Mouse (Mus musculus): Measurements from ENCODE around the gene Itpr1. TPM values are rescaled to one million over a fixed set of nuclear protein-coding genes. Genes with fewer than 3 reads are reported as not detected.

The Itpr1 gene
- polyA plus RNA-seq, 1 experiment from 2014 or later = 8.3 TPM

DNA sequence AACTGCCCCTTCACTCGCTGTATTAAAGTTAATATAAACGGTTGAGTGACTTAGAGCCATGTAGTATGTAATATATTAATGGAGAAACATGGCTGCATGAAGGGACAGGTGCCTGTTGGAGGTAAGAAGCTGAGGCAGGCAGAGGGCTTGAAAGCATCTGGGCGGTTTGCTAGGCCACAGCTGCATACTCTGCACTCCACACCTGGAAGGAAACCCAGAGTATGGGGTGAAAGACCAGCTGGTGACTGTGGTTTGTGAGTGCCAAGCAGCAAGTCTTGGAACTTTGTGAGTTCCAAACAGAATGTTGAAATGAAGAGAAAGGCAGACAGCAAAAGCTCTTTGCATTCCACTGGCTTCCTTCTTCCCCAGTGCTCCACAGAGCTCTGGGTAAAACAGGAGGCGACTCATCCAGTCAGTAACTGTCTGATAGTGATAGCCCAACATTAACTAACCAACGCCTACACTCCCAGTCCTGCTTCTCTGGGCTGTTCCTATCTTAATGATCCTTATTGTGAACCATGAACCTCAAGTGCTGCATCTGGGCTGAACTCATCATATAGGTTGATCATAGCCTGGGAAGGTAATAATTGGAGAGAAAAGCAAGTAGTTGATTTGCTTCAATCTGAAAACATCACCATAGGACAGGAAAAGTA, 5.9 kb upstream of the Itpr1 start:
- Histone ChIP-seq H3K4me2 (no peak overlapping the region), H3K27ac (ENCODE audit: low read depth, low read length) (0 out of 2 replicates have a peak overlapping the region, but pooled peaks have one; percentile 3)

GRCm38 (mm10) chr6:108211896-108212880, 708 bp upstream of the Itpr1 start:
- Histone ChIP-seq H3K27ac (ENCODE audit: low read depth, low read length) (no peak overlapping the region), H3K4me1 (replicated peaks; ENCODE audit: control insufficient read depth, insufficient read depth, low read length) (no peaks in the 10 kb centered on the region; the same call in none of the 2 replicates), H3K9me3 (ENCODE audit: control insufficient read depth, low read length) (no peaks in the 10 kb centered on the region), H3K4me2 (peak overlapping the region; percentile 74), H3K4me3 (ENCODE audit: low read depth, low read length) (peak overlapping the region; percentile 79), H3K9ac (ENCODE audit: low read depth, low read length) (peak overlapping the region; percentile 69), H3K27me3 (replicated peaks; ENCODE audit: control insufficient read depth, insufficient read depth, low read length) (no peaks in the 10 kb centered on the region), H3K36me3 (ENCODE audit: control insufficient read depth, insufficient read depth, low read length) (no peaks in the 10 kb centered on the region)
- peak; percentile 50 for DNase-seq (ENCODE audit: low spot score)
- WGBS = 9% methylated on average over 36 of the region's 36 CpGs
- ATAC-seq (replicated peaks; ENCODE audit: low FRiP score) = no peak; the same call in 1 of the 2 replicates

More for the DNA sequence above, 5.9 kb upstream of the Itpr1 start:
- WGBS = 65% methylated on average over 5 of the region's 5 CpGs
- ATAC-seq (replicated peaks; ENCODE audit: low FRiP score) (peak; percentile 92), DNase-seq (ENCODE audit: low spot score) (no peak)
- H3K4me3 ChIP-seq (ENCODE audit: low read depth, low read length) = no peak overlapping the region
- no peaks in the 10 kb centered on the region for H3K36me3 ChIP-seq (ENCODE audit: control insufficient read depth, insufficient read depth, low read length)
- no peaks in the 10 kb centered on the region for H3K27me3 ChIP-seq (replicated peaks; ENCODE audit: control insufficient read depth, insufficient read depth, low read length)
- 0 out of 2 replicates have a peak, but pooled peaks cover 3% of the 10 kb centered on the region for H3K4me1 ChIP-seq (replicated peaks; ENCODE audit: control insufficient read depth, insufficient read depth, low read length)
- H3K9ac ChIP-seq (ENCODE audit: low read depth, low read length) = no peak overlapping the region
- no peaks in the 10 kb centered on the region for H3K9me3 ChIP-seq (ENCODE audit: control insufficient read depth, low read length)

DNA sequence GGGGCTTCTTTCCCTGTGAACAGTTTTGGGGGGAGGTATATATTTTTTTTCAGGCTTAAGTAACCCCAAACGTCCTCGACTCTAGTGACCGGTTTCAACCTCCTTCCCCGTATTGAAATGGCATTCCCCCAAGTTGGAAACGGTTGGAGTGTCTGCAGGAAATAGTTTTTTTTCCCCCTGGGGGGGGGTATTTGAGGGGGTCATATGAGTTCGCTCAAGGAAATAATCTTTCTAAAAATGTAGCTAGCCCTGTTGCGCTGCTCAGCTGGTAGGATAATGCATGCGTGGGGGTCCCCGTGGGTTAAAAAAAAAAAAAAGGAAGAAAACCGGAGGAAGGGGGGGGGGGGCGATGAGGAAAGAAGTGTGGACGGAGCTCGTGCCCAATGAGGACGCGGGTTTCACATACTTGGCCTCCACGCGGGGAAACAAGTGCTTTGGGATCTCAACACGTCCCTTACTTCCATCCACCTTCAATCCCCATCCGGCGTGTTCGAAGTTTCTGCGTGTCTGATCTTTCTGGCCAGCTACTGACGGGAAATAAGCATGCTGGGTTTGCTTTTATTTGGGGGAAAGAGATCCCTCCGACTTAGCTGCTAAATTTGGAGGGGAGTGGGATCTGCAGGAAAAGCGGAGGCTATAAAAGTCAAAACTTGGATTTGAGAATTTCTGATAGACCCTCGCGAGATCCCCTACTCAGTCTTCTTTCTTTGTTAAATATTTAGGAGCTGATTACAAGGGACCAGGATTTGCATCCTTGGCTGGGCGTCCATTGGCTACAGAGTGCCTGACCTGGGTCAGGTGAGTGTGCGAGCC, 791 bp downstream of the Itpr1 start:
- Histone ChIP-seq H3K4me2 (peak overlapping the region; percentile 95), H3K4me3 (ENCODE audit: low read depth, low read length) (peak overlapping the region; percentile 79), H3K9me3 (ENCODE audit: control insufficient read depth, low read length) (no peaks in the 10 kb centered on the region), H3K27ac (ENCODE audit: low read depth, low read length) (peak overlapping the region; percentile 19; the same call in 1 of the 2 replicates), H3K36me3 (ENCODE audit: control insufficient read depth, insufficient read depth, low read length) (no peaks in the 10 kb centered on the region), H3K9ac (ENCODE audit: low read depth, low read length) (peak overlapping the region; percentile 78), H3K4me1 (replicated peaks; ENCODE audit: control insufficient read depth, insufficient read depth, low read length) (no peaks in the 10 kb centered on the region; the same call in none of the 2 replicates), H3K27me3 (replicated peaks; ENCODE audit: control insufficient read depth, insufficient read depth, low read length) (no peaks in the 10 kb centered on the region)
- DNase-seq (ENCODE audit: low spot score) (no peak), ATAC-seq (replicated peaks; ENCODE audit: low FRiP score) (no peak)
- under 1% methylated on average over 29 of the region's 29 CpGs for WGBS

DNA sequence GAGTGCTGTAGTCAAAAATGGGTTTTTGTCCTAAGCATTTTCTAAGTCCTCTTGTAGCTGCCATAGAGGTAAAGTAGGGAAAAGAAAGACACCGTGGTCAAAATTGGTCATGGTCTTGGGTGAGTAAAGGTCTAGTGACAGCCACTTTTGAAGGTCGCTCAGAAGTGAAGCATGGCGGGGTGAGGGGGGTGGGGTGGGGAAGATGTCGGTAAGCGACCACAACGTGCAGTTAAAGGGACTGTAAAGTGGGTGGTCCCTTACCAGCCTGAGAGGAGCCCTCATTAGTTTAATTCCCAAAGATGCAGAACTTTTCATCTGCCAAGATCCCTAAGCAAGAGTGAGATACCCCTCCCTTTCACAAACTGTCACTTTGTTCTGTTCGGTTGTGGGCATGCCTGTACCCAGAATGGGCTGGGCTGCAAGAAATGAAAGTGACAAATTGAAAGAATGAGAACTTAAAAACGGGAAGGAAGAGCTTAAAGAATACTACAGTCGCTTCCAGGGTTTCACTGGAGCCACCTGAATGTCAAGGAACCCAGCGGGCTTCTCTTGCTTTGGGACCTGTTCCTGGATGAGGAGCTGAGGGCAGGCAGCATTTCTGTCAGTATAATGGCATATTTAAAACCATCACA, 1.5 kb downstream of the Itpr1 start:
- 10% methylated on average over 10 of the region's 10 CpGs for WGBS
- Histone ChIP-seq H3K9ac (ENCODE audit: low read depth, low read length) (peak overlapping the region; percentile 78), H3K27ac (ENCODE audit: low read depth, low read length) (no peak overlapping the region), H3K36me3 (ENCODE audit: control insufficient read depth, insufficient read depth, low read length) (no peaks in the 10 kb centered on the region), H3K4me3 (ENCODE audit: low read depth, low read length) (peak overlapping the region; percentile 79), H3K4me2 (peak overlapping the region; percentile 95), H3K9me3 (ENCODE audit: control insufficient read depth, low read length) (no peaks in the 10 kb centered on the region), H3K4me1 (replicated peaks; ENCODE audit: control insufficient read depth, insufficient read depth, low read length) (no peaks in the 10 kb centered on the region; the same call in none of the 2 replicates), H3K27me3 (replicated peaks; ENCODE audit: control insufficient read depth, insufficient read depth, low read length) (no peaks in the 10 kb centered on the region)
- DNase-seq (ENCODE audit: low spot score) (no peak), ATAC-seq (replicated peaks; ENCODE audit: low FRiP score) (no peak)

GRCm38 (mm10) chr6:108216091-108216490, 3.2 kb downstream of the Itpr1 start:
- H3K36me3 ChIP-seq (ENCODE audit: control insufficient read depth, insufficient read depth, low read length) = no peaks in the 10 kb centered on the region
- H3K4me1 ChIP-seq (replicated peaks; ENCODE audit: control insufficient read depth, insufficient read depth, low read length) = no peaks in the 10 kb centered on the region; the same call in none of the 2 replicates
- ATAC-seq (replicated peaks; ENCODE audit: low FRiP score) (no peak), DNase-seq (ENCODE audit: low spot score) (no peak)
- no peak overlapping the region for H3K4me2 ChIP-seq
- no peak overlapping the region for H3K9ac ChIP-seq (ENCODE audit: low read depth, low read length)
- 87% methylated on average over 5 of the region's 5 CpGs for WGBS
- no peaks in the 10 kb centered on the region for H3K27me3 ChIP-seq (replicated peaks; ENCODE audit: control insufficient read depth, insufficient read depth, low read length)
- no peak overlapping the region for H3K4me3 ChIP-seq (ENCODE audit: low read depth, low read length)
- H3K27ac ChIP-seq (ENCODE audit: low read depth, low read length) = no peak overlapping the region
- no peaks in the 10 kb centered on the region for H3K9me3 ChIP-seq (ENCODE audit: control insufficient read depth, low read length)

- H3K27ac ChIP-seq (ENCODE audit: low read depth, low read length) = no peak overlapping the region
- H3K9me3 ChIP-seq (ENCODE audit: control insufficient read depth, low read length) = no peaks in the 10 kb centered on the region
- no peaks in the 10 kb centered on the region for H3K27me3 ChIP-seq (replicated peaks; ENCODE audit: control insufficient read depth, insufficient read depth, low read length)
- H3K36me3 ChIP-seq (ENCODE audit: control insufficient read depth, insufficient read depth, low read length) = no peaks in the 10 kb centered on the region
- DNase-seq (ENCODE audit: low spot score) (no peak), ATAC-seq (replicated peaks; ENCODE audit: low FRiP score) (no peak)
- WGBS = 89% methylated on average over 8 of the region's 8 CpGs
- no peaks in the 10 kb centered on the region; the same call in none of the 2 replicates for H3K4me1 ChIP-seq (replicated peaks; ENCODE audit: control insufficient read depth, insufficient read depth, low read length)
- H3K4me3 ChIP-seq (ENCODE audit: low read depth, low read length) = no peak overlapping the region
- no peak overlapping the region for H3K9ac ChIP-seq (ENCODE audit: low read depth, low read length)
- no peak overlapping the region for H3K4me2 ChIP-seq
These were observed 3.9 kb downstream of the Itpr1 start for GRCm38 (mm10) chr6:108216832-108217231.

- DNase-seq (ENCODE audit: low spot score) = no peak
- Histone ChIP-seq H3K27ac (ENCODE audit: low read depth, low read length) (no peak overlapping the region), H3K27me3 (replicated peaks; ENCODE audit: control insufficient read depth, insufficient read depth, low read length) (no peaks in the 10 kb centered on the region), H3K9ac (ENCODE audit: low read depth, low read length) (no peak overlapping the region), H3K4me3 (ENCODE audit: low read depth, low read length) (no peak overlapping the region), H3K9me3 (ENCODE audit: control insufficient read depth, low read length) (no peaks in the 10 kb centered on the region), H3K4me2 (no peak overlapping the region), H3K4me1 (replicated peaks; ENCODE audit: control insufficient read depth, insufficient read depth, low read length) (no peaks in the 10 kb centered on the region; the same call in none of the 2 replicates), H3K36me3 (ENCODE audit: control insufficient read depth, insufficient read depth, low read length) (no peaks in the 10 kb centered on the region)
- no peak for ATAC-seq (replicated peaks; ENCODE audit: low FRiP score)
- WGBS = 84% methylated on average over 3 of the region's 3 CpGs
These were observed 5.1 kb downstream of the Itpr1 start for GRCm38 (mm10) chr6:108217987-108218386.

- H3K4me3 ChIP-seq (ENCODE audit: low read depth, low read length) = no peak overlapping the region
- DNase-seq (ENCODE audit: low spot score) = no peak
- H3K9me3 ChIP-seq (ENCODE audit: control insufficient read depth, low read length) = no peaks in the 10 kb centered on the region
- no peaks in the 10 kb centered on the region; the same call in 1 of the 2 replicates for H3K4me1 ChIP-seq (replicated peaks; ENCODE audit: control insufficient read depth, insufficient read depth, low read length)
- no peaks in the 10 kb centered on the region for H3K27me3 ChIP-seq (replicated peaks; ENCODE audit: control insufficient read depth, insufficient read depth, low read length)
- no peak overlapping the region for H3K9ac ChIP-seq (ENCODE audit: low read depth, low read length)
- no peak overlapping the region for H3K27ac ChIP-seq (ENCODE audit: low read depth, low read length)
- 65% methylated on average over 5 of the region's 5 CpGs for WGBS
- no peak for ATAC-seq (replicated peaks; ENCODE audit: low FRiP score)
- no peaks in the 10 kb centered on the region for H3K36me3 ChIP-seq (ENCODE audit: control insufficient read depth, insufficient read depth, low read length)
- H3K4me2 ChIP-seq = no peak overlapping the region
These were observed 9.5 kb downstream of the Itpr1 start for GRCm38 (mm10) chr6:108222435-108222834.

All from liver, embryonic 11.5 days (tissue).